Mouse (Mus musculus) hindbrain, embryonic 10.5 days (tissue): ENCODE measurements around the gene Abcd4. TPM values are rescaled to one million over a fixed set of nuclear protein-coding genes. Genes with fewer than 3 reads are reported as not detected.

Experiments used
- DNase-seq: peaks from one replicate; pipeline ENCODE4 v3.0.0-alpha.2; 2017; ENCODE audit warnings: low spot score
- H3K27ac ChIP-seq: fragments of 300-500 bp; sonication (generic); 2 replicates; pipeline ENCODE4 v1.5.1; 2016; ENCODE audit warnings: mild to moderate bottlenecking, moderate library complexity
- H3K27me3 ChIP-seq: fragments of 300-500 bp; sonication (generic); 2 replicates; pipeline ENCODE4 v1.6.1; 2016; ENCODE audit warnings: mild to moderate bottlenecking; ENCODE audit not compliant: poor library complexity, insufficient read depth, severe bottlenecking
- H3K36me3 ChIP-seq: fragments of 300-500 bp; sonication (generic); 2 replicates; pipeline ENCODE4 v1.6.1; 2016; ENCODE audit warnings: mild to moderate bottlenecking, moderate library complexity
- H3K4me1 ChIP-seq: fragments of 300-500 bp; sonication (generic); replicated peaks from 2 replicates; pipeline ENCODE4 v1.6.1; 2016; ENCODE audit warnings: mild to moderate bottlenecking
- H3K4me3 ChIP-seq: fragments of 300-500 bp; sonication (generic); 2 replicates; pipeline ENCODE4 v1.5.1; 2016; ENCODE audit warnings: mild to moderate bottlenecking, moderate library complexity
- H3K9me3 ChIP-seq: fragments of 300-500 bp; sonication (generic); 2 replicates; pipeline ENCODE4 v1.6.1; 2016; ENCODE audit warnings: mild to moderate bottlenecking, moderate library complexity
- WGBS: fragments of 180-500 bp; shearing (Covaris S2); methylation state at CpG from one replicate; pipeline ENCODE4 v1.1.7; 2016; 5-methylcytosine and 5-hydroxymethylcytosine counted together
- polyA plus RNA-seq: library from polyadenylated mRNA; unstranded; fragments of >200 nt; fragmentation: Nextera tagmentation; extraction: Ambion mirVana; gene quantifications from 2 replicates; pipeline ENCODE4 v1.2.1, GENCODE M21; 2016

Gene Abcd4
- polyA plus RNA-seq, 1 experiment from 2014 or later, result 14.1 TPM

- peaks cover 20% of the 10 kb centered on the region for H3K36me3 ChIP-seq
- no peaks in the 10 kb centered on the region for H3K27me3 ChIP-seq
- no peak for DNase-seq
- 90% methylated on average over 10 of the region's 10 CpGs for WGBS
- H3K4me1 ChIP-seq, result peaks cover 12% of the 10 kb centered on the region
- no peak overlapping the region for H3K4me3 ChIP-seq
- no peak overlapping the region for H3K27ac ChIP-seq
- no peaks in the 10 kb centered on the region for H3K9me3 ChIP-seq
These were observed 5.5 kb downstream of the Abcd4 start for GRCm38 (mm10) chr12:84611718-84612117.

GRCm38 (mm10) chr12:84605860-84606259 lies 11.4 kb downstream of the Abcd4 start:
- Histone ChIP-seq H3K4me3 (no peak overlapping the region), H3K27me3 (no peaks in the 10 kb centered on the region), H3K9me3 (no peaks in the 10 kb centered on the region), H3K4me1 (no peaks in the 10 kb centered on the region), H3K36me3 (peaks cover 39% of the 10 kb centered on the region), H3K27ac (no peak overlapping the region)
- 73% methylated on average over 7 of the region's 7 CpGs for WGBS
- DNase-seq, result no peak

- no peak overlapping the region for H3K27ac ChIP-seq
- no peak overlapping the region for H3K4me3 ChIP-seq
- no peaks in the 10 kb centered on the region for H3K9me3 ChIP-seq
- H3K27me3 ChIP-seq, result peaks cover 5% of the 10 kb centered on the region
- H3K36me3 ChIP-seq, result peaks cover 39% of the 10 kb centered on the region
- DNase-seq, result no peak
- WGBS, result 91% methylated on average over 7 of the region's 7 CpGs
- no peaks in the 10 kb centered on the region for H3K4me1 ChIP-seq
These were observed 13.2 kb downstream of the Abcd4 start for GRCm38 (mm10) chr12:84604001-84604400.

- Histone ChIP-seq H3K27ac (no peak overlapping the region), H3K9me3 (no peaks in the 10 kb centered on the region), H3K36me3 (peaks cover 12% of the 10 kb centered on the region), H3K4me3 (no peak overlapping the region), H3K4me1 (peaks cover 4% of the 10 kb centered on the region; the same call in 1 of the 2 replicates), H3K27me3 (peaks cover 34% of the 10 kb centered on the region)
- WGBS, result 22% methylated on average over 8 of the region's 8 CpGs
- no peak for DNase-seq
These were observed 18.9 kb downstream of the Abcd4 start for GRCm38 (mm10) chr12:84598324-84598723.

GRCm38 (mm10) chr12:84589825-84590761 lies 27.1 kb downstream of the Abcd4 start:
- H3K36me3 ChIP-seq, result no peaks in the 10 kb centered on the region
- peak; percentile 95 for DNase-seq
- H3K4me1 ChIP-seq, result peaks cover 11% of the 10 kb centered on the region; the same call in 1 of the 2 replicates
- no peaks in the 10 kb centered on the region for H3K9me3 ChIP-seq
- peaks cover 41% of the 10 kb centered on the region for H3K27me3 ChIP-seq
- peak overlapping the region; percentile 65 for H3K4me3 ChIP-seq
- H3K27ac ChIP-seq, result peak overlapping the region; percentile 74
- WGBS, result under 1% methylated on average over 54 of the region's 54 CpGs

GRCm38 (mm10) chr12:84581285-84581684 lies 35.9 kb downstream of the Abcd4 start:
- peaks cover 6% of the 10 kb centered on the region for H3K4me1 ChIP-seq
- no peaks in the 10 kb centered on the region for H3K36me3 ChIP-seq
- 92% methylated on average over 2 of the region's 2 CpGs for WGBS
- 0 out of 2 replicates have a peak, but pooled peaks cover 15% of the 10 kb centered on the region for H3K9me3 ChIP-seq
- no peak for DNase-seq
- peaks cover 24% of the 10 kb centered on the region for H3K27me3 ChIP-seq
- H3K27ac ChIP-seq, result no peak overlapping the region
- no peak overlapping the region for H3K4me3 ChIP-seq

- H3K4me3 ChIP-seq, result no peak overlapping the region
- H3K36me3 ChIP-seq, result no peaks in the 10 kb centered on the region
- peak; percentile 15 for DNase-seq
- no peak overlapping the region for H3K27ac ChIP-seq
- H3K9me3 ChIP-seq, result 0 out of 2 replicates have a peak, but pooled peaks cover 15% of the 10 kb centered on the region
- peaks cover 45% of the 10 kb centered on the region for H3K27me3 ChIP-seq
- WGBS, result 45% methylated on average over 5 of the region's 5 CpGs
- peaks cover 6% of the 10 kb centered on the region for H3K4me1 ChIP-seq
These were observed 38.8 kb downstream of the Abcd4 start for GRCm38 (mm10) chr12:84578440-84578770.

- no peak overlapping the region for H3K4me3 ChIP-seq
- DNase-seq, result no peak
- H3K27me3 ChIP-seq, result peaks cover 50% of the 10 kb centered on the region
- WGBS, result 77% methylated on average over 11 of the region's 11 CpGs
- H3K9me3 ChIP-seq, result 0 out of 2 replicates have a peak, but pooled peaks cover 13% of the 10 kb centered on the region
- H3K36me3 ChIP-seq, result no peaks in the 10 kb centered on the region
- peaks cover 6% of the 10 kb centered on the region for H3K4me1 ChIP-seq
- H3K27ac ChIP-seq, result no peak overlapping the region
These were observed 39.3 kb downstream of the Abcd4 start for GRCm38 (mm10) chr12:84577768-84578439.

GRCm38 (mm10) chr12:84573094-84573493 lies 44.1 kb downstream of the Abcd4 start:
- H3K4me1 ChIP-seq, result peaks cover 29% of the 10 kb centered on the region
- no peak overlapping the region for H3K27ac ChIP-seq
- WGBS, result 13% methylated on average over 7 of the region's 7 CpGs
- H3K36me3 ChIP-seq, result no peaks in the 10 kb centered on the region
- no peak for DNase-seq
- no peak overlapping the region for H3K4me3 ChIP-seq
- H3K27me3 ChIP-seq, result peaks cover 98% of the 10 kb centered on the region
- no peaks in the 10 kb centered on the region for H3K9me3 ChIP-seq

GRCm38 (mm10) chr12:84572341-84572720 lies 44.9 kb downstream of the Abcd4 start:
- 1% methylated on average over 7 of the region's 7 CpGs for WGBS
- H3K27me3 ChIP-seq, result peaks cover 100% of the 10 kb centered on the region
- H3K9me3 ChIP-seq, result no peaks in the 10 kb centered on the region
- DNase-seq, result peak; percentile 27
- no peak overlapping the region for H3K27ac ChIP-seq
- no peaks in the 10 kb centered on the region for H3K36me3 ChIP-seq
- H3K4me1 ChIP-seq, result peaks cover 29% of the 10 kb centered on the region
- no peak overlapping the region for H3K4me3 ChIP-seq

GRCm38 (mm10) chr12:84571466-84572340 lies 45.5 kb downstream of the Abcd4 start:
- WGBS, result 1% methylated on average over 43 of the region's 43 CpGs
- H3K4me1 ChIP-seq, result peaks cover 29% of the 10 kb centered on the region
- H3K36me3 ChIP-seq, result no peaks in the 10 kb centered on the region
- no peak for DNase-seq
- H3K27ac ChIP-seq, result no peak overlapping the region
- H3K27me3 ChIP-seq, result peaks cover 100% of the 10 kb centered on the region
- H3K9me3 ChIP-seq, result no peaks in the 10 kb centered on the region
- peak overlapping the region; percentile 9; the same call in 1 of the 2 replicates for H3K4me3 ChIP-seq

- WGBS, result under 1% methylated on average over 34 of the region's 34 CpGs
- Histone ChIP-seq H3K27me3 (peaks cover 100% of the 10 kb centered on the region), H3K9me3 (no peaks in the 10 kb centered on the region), H3K4me1 (peaks cover 29% of the 10 kb centered on the region), H3K36me3 (no peaks in the 10 kb centered on the region), H3K4me3 (peak overlapping the region; percentile 35; the same call in 1 of the 2 replicates), H3K27ac (no peak overlapping the region)
- peak; percentile 60 for DNase-seq
These were observed 46.4 kb downstream of the Abcd4 start for GRCm38 (mm10) chr12:84570694-84571415.
